Mouse (Mus musculus): ENCODE measurements around the gene Rin2. TPM values are rescaled to one million over a fixed set of nuclear protein-coding genes. Genes with fewer than 3 reads are reported as not detected.

Rin2 gene
- polyA plus RNA-seq, 2 experiments = 38.1 to 49.7 TPM

GRCm38 (mm10) chr2:145833341-145833740 is 158.3 kb downstream of the Rin2 start:
- Histone ChIP-seq H3K9ac (ENCODE audit: low read depth, low read length, severe bottlenecking) (no peak overlapping the region), H3K9me3 (ENCODE audit: control insufficient read depth, low read length) (no peaks in the 10 kb centered on the region), H3K36me3 (ENCODE audit: control insufficient read depth, insufficient read depth, low read length) (no peaks in the 10 kb centered on the region), H3K27ac (replicated peaks; ENCODE audit: low read depth, low read length) (peak overlapping the region; percentile 87), H3K4me3 (replicated peaks; ENCODE audit: low read length) (no peak overlapping the region), H3K4me1 (ENCODE audit: control insufficient read depth, insufficient read depth, low read length) (peaks cover 21% of the 10 kb centered on the region), H3K27me3 (ENCODE audit: control insufficient read depth, insufficient read depth, low read length) (no peaks in the 10 kb centered on the region), H3K4me2 (replicated peaks; ENCODE audit: low read depth, low read length, severe bottlenecking) (0 out of 2 replicates have a peak overlapping the region, but pooled peaks have one; percentile 32)
- DNase-seq (ENCODE audit: low spot score) = peak; percentile 36
- no peak for TF ChIP-seq POLR2A (IDR thresholded peaks at IDR 0.05; ENCODE audit: borderline replicate concordance, extremely low read depth, insufficient read depth, insufficient read length)
- WGBS = 43% methylated on average over 3 of the region's 3 CpGs
- ATAC-seq (ENCODE audit: low FRiP score, low read depth) = no peak

GRCm38 (mm10) chr2:145835920-145836319 is 160.9 kb downstream of the Rin2 start:
- WGBS = 100% methylated on average over 1 of the region's 1 CpGs

GRCm38 (mm10) chr2:145838675-145839074 is 163.7 kb downstream of the Rin2 start:
- H3K4me3 ChIP-seq (replicated peaks; ENCODE audit: low read length) = no peak overlapping the region
- WGBS = 73% methylated on average over 3 of the region's 3 CpGs

More at GRCm38 (mm10) chr2:145835920-145836319, 160.9 kb downstream of the Rin2 start:
- H3K4me3 ChIP-seq (replicated peaks; ENCODE audit: low read length) = no peak overlapping the region
- no peak for TF ChIP-seq POLR2A (IDR thresholded peaks at IDR 0.05; ENCODE audit: borderline replicate concordance, extremely low read depth, insufficient read depth, insufficient read length)
- H3K27me3 ChIP-seq (ENCODE audit: control insufficient read depth, insufficient read depth, low read length) = no peaks in the 10 kb centered on the region
- H3K27ac ChIP-seq (replicated peaks; ENCODE audit: low read depth, low read length) = no peak overlapping the region
- H3K4me2 ChIP-seq (replicated peaks; ENCODE audit: low read depth, low read length, severe bottlenecking) = no peak overlapping the region
- peaks cover 21% of the 10 kb centered on the region for H3K4me1 ChIP-seq (ENCODE audit: control insufficient read depth, insufficient read depth, low read length)
- H3K9ac ChIP-seq (ENCODE audit: low read depth, low read length, severe bottlenecking) = no peak overlapping the region
- H3K36me3 ChIP-seq (ENCODE audit: control insufficient read depth, insufficient read depth, low read length) = no peaks in the 10 kb centered on the region
- H3K9me3 ChIP-seq (ENCODE audit: control insufficient read depth, low read length) = no peaks in the 10 kb centered on the region
- DNase-seq (ENCODE audit: low spot score) (no peak), ATAC-seq (ENCODE audit: low FRiP score, low read depth) (no peak)

GRCm38 (mm10) chr2:145839565-145840315 is 164.7 kb downstream of the Rin2 start:
- no peak for DNase-seq (ENCODE audit: low spot score)
- Histone ChIP-seq H3K27me3 (ENCODE audit: control insufficient read depth, insufficient read depth, low read length) (no peaks in the 10 kb centered on the region), H3K27ac (replicated peaks; ENCODE audit: low read depth, low read length) (no peak overlapping the region), H3K36me3 (ENCODE audit: control insufficient read depth, insufficient read depth, low read length) (no peaks in the 10 kb centered on the region), H3K9ac (ENCODE audit: low read depth, low read length, severe bottlenecking) (no peak overlapping the region), H3K9me3 (ENCODE audit: control insufficient read depth, low read length) (no peaks in the 10 kb centered on the region), H3K4me1 (ENCODE audit: control insufficient read depth, insufficient read depth, low read length) (peaks cover 4% of the 10 kb centered on the region), H3K4me2 (replicated peaks; ENCODE audit: low read depth, low read length, severe bottlenecking) (no peak overlapping the region), H3K4me3 (replicated peaks; ENCODE audit: low read length) (no peak overlapping the region)
- WGBS = 77% methylated on average over 9 of the region's 9 CpGs
- ATAC-seq (ENCODE audit: low FRiP score, low read depth) = no peak; the same call in 1 of the 2 replicates
- no peak for TF ChIP-seq POLR2A (IDR thresholded peaks at IDR 0.05; ENCODE audit: borderline replicate concordance, extremely low read depth, insufficient read depth, insufficient read length)

More at GRCm38 (mm10) chr2:145838675-145839074, 163.7 kb downstream of the Rin2 start:
- no peak for TF ChIP-seq POLR2A (IDR thresholded peaks at IDR 0.05; ENCODE audit: borderline replicate concordance, extremely low read depth, insufficient read depth, insufficient read length)
- Histone ChIP-seq H3K9ac (ENCODE audit: low read depth, low read length, severe bottlenecking) (no peak overlapping the region), H3K9me3 (ENCODE audit: control insufficient read depth, low read length) (no peaks in the 10 kb centered on the region), H3K27me3 (ENCODE audit: control insufficient read depth, insufficient read depth, low read length) (no peaks in the 10 kb centered on the region), H3K4me1 (ENCODE audit: control insufficient read depth, insufficient read depth, low read length) (peaks cover 3% of the 10 kb centered on the region), H3K4me2 (replicated peaks; ENCODE audit: low read depth, low read length, severe bottlenecking) (no peak overlapping the region), H3K27ac (replicated peaks; ENCODE audit: low read depth, low read length) (no peak overlapping the region), H3K36me3 (ENCODE audit: control insufficient read depth, insufficient read depth, low read length) (no peaks in the 10 kb centered on the region)
- DNase-seq (ENCODE audit: low spot score) (no peak), ATAC-seq (ENCODE audit: low FRiP score, low read depth) (no peak)

GRCm38 (mm10) chr2:145840320-145840719 is 165.3 kb downstream of the Rin2 start:
- TF ChIP-seq POLR2A (IDR thresholded peaks at IDR 0.05; ENCODE audit: borderline replicate concordance, extremely low read depth, insufficient read depth, insufficient read length) = no peak
- Histone ChIP-seq H3K9ac (ENCODE audit: low read depth, low read length, severe bottlenecking) (no peak overlapping the region), H3K4me2 (replicated peaks; ENCODE audit: low read depth, low read length, severe bottlenecking) (no peak overlapping the region), H3K27ac (replicated peaks; ENCODE audit: low read depth, low read length) (no peak overlapping the region), H3K9me3 (ENCODE audit: control insufficient read depth, low read length) (no peaks in the 10 kb centered on the region), H3K27me3 (ENCODE audit: control insufficient read depth, insufficient read depth, low read length) (no peaks in the 10 kb centered on the region), H3K4me3 (replicated peaks; ENCODE audit: low read length) (no peak overlapping the region), H3K36me3 (ENCODE audit: control insufficient read depth, insufficient read depth, low read length) (0 out of 2 replicates have a peak, but pooled peaks cover 4% of the 10 kb centered on the region), H3K4me1 (ENCODE audit: control insufficient read depth, insufficient read depth, low read length) (peaks cover 7% of the 10 kb centered on the region)
- ATAC-seq (ENCODE audit: low FRiP score, low read depth) (no peak), DNase-seq (ENCODE audit: low spot score) (no peak)
- 58% methylated on average over 3 of the region's 3 CpGs for WGBS

All from limb, embryonic 14.5 days (tissue).